Mouse (Mus musculus) heart, adult 11 months (tissue): ENCODE measurements around the gene Gpr155.

Experiments
- DNase-seq: peaks from one replicate; pipeline ENCODE4 v3.0.0; 2022

The Gpr155 gene

DNA sequence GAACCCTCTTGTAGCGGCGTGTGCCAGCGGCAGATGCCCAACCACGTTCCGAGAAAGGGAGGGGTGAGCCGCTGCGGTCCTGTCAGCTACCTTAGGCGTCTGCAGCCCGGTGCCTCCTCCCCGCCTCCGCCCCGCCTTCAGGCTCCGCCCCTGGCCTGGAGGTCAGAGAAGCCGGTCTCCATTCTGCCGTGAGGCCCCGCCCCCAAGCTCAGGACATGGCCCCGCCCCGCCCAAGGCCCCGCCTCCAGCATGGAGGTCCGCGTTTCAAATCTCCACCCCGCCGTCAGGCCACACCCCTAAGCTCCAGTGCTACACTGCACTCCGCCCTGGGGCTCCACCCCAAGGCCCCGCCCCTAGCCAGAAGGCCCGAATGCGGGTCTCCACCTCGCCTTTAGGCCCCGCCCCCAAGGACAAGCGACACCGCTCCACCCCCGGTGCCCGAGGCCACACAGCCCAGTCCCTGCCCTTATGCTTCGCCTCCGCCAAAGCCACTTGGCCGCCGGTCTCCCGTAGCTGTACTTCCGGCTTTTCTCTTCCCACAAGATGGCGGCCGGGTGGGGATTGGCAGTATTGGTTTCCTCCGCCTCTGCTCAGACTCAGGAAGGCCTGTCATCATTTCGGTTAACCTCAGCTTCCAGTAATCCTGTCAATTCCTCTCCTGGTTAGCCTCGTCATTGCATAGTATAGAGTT, at the start of gene Gpr155:
Gpr155 (minus strand) TSS at position 217 of the 691 bp plus-strand sequence.
- DNase-seq: peak; percentile 100

DNA sequence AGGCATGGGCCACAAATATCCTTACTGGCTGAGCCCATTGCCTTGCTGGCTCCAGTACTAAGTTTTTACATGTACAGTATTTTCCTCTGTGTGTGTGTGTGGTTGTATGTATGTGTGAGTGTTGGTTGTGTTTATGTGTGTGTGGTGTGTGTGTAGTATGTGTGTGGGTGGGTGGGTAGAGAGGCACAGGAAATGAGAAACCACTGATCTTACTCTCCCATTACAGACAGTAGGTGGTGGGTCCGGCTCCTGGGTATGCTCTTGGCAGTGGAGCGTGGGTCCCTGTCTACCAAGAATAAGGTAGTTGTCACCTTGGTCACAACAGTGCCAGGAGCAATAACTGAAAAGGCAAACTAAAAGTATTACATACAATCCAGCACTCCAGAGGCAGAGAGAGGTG, 49.5 kb upstream of the Gpr155 start:
- peak; percentile 29 for DNase-seq

DNA sequence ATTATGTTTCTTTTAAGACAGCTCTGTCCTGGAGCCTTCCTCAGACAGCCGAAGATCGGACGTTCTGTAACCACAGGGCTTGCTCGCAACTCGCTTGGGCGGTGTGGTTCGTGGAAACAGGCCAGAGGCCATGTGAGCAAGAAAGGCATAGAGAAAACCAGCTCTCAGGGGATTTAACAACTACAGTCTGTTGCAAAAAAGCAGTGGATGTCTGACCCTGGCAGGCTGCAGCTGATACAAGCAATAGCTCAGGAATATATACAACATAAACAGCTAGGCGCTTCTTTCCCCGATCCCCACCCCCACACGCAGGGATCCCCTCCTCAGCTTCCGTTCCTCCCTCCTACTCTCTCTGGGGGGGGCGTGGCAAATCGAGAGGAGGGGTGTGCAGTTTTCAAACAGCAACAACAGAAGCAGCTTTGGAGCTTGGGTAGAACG, 45.6 kb upstream of the Gpr155 start:
- DNase-seq: peak; percentile 90

DNA sequence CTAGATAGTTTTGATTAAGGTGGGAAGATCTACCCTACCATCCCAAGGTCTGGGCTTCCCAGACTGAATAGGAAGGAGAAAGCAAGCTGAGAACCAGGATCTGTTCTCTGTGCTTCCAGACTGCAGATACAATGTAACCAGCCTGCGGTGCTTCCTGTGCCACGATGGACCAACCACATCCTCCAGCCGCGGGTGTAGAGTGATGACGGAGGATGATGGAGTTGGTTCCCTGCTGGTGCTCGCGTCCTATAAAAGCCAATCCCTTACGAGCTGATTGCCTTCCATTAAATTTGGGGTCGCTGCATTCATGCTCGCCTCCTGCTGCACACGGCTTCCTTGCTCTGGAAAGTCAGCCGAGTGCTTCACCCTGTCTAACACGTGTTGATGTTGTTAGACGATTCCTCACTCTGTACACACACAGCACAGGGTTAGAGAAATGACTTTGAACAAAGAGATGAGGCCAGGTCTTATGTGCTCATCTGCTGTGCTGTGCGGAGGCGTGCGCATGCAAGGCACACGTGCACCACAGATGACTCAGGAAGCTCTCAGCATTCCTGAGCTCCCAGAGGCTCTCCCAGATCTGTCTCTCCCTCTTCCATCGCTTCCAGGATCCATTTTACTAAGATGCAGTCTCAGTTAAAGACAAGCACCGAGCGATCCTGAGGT, 42.6 kb upstream of the Gpr155 start:
- DNase-seq: peak; percentile 95

DNA sequence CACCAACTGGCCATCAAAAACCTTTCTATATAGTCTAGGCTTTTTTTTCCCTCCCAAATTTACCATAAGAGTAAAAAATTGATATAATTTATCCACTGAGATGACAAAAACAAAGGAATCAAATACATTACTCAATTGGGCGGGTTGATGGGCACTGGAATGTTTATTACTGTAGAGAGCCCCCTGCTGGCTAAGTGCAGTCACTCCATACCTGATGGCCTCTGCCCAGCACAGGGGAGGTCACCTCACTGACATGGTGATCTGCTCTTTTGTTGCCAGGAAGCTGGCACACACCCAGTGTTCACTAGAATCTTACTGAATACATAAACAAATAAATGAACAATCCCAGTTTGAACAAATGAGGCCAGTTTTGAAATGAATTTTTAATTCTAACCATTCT, 40.9 kb upstream of the Gpr155 start:
- DNase-seq: peak; percentile 91

DNA sequence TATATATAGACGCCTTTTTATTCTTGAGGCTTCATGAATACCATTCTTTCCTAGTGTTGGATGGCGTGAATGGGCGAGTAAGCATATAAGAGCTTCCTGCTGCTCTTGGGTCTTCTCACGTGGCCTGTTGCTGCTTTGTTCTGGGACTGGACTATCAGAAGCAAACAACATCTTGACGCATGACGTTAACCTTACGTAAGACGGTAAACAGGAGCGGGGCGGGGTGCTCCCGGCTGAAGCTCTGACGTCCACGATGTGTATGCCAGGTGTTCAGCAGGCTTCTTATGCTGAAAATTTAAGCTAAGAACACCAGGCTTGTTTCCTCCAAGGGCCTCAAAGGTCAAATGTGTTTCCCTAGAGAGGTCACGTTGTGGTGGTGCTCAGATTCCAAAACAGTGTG, 39.5 kb upstream of the Gpr155 start:
- DNase-seq: peak; percentile 85

DNA sequence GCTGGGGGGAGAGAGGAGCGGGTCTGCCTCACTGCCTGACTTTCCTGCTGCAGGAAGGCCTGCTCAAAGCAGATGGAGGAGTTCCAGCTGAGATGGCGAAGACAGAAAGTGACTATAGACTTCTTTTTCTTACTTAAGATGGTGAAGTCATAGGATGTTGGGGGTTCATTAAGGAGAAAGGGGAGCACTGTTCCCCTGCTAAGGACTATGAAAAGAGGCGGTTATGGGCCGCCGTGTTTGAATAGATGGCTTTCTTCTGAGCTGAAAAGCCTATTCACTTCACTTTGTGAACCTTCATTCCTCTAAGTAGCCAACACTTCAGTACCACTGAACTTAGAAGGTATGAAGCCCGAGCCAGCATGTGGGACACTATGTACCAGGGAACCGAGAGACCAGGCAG, 33.4 kb upstream of the Gpr155 start:
- DNase-seq: peak; percentile 58

DNA sequence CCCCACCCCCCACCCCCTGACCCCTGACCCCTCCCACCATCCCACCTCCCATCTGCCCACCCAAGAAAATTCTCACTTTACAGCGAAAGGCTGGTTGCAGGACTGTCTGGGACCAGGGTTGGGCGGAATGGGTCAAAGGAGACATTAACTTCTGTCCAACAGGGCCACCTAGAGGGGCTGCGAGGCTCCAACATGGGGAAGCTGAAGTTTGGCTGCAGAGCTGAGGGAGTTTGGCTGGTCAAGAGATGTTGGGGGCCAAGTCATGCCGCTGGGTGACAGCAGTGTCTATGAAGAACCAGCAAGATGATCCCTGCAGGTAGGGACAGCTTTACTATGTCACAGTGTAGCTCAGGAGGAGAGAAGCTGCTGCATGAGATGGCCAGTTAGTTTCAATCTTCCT, 32.9 kb upstream of the Gpr155 start:
- peak; percentile 89 for DNase-seq

DNA sequence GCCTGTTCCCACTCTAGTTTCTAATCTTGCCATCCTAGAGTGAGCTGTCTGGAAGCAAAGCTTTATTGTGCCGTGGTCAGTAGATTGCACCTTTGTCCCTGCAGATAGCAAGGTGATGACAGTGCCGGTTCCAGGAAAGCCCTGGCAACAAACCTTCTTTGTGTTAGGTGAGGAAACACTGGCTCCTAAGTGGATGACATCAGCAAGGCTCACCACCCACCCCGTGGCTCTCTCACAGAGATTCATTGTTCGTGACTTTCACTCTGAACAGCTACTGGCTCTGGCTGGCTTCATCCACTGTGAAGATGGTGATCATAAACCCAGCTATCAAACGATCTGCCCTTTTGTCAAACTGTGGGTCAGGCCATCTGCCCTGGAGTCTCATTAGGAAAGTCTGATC, 29.5 kb upstream of the Gpr155 start:
- DNase-seq: peak; percentile 72

DNA sequence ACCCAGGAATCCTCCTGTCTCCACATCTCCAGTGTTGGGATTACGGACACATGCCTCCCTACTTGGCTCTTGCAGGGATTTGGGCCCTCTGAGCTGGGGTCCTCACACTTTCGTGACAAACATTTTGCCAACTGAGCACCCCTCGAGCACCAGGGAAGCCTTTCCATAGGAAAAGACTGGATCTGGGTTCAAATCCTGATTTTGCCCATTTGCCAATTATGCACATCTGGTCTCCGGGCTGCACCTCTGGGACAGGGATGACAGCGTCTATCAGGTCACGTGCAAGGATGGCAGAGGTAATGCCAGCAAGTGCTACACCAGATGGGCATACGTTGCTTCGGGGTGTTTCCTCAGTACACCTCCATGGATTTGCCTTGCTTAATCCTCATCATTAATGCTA, 23.7 kb upstream of the Gpr155 start:
- DNase-seq: peak; percentile 74

DNA sequence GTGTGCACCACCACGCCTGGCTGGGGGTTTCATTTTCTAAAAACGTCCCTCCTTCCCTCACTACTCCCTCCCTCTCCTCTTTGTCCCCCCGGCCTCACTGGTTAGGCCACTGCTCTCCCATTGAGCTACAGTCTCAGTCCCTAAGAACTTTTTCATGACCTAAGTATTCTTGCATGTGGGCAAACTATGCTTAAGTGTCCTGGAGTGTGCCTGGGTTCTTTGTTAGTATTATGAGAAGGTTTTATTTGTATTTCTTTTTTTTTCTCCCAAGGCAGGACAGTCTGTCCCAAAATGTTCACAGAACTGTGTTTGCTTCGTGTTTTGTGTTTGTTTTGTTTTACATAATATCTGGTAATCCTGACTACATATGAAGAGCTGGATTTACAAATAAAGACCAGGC, 21.3 kb upstream of the Gpr155 start:
- no peak for DNase-seq

DNA sequence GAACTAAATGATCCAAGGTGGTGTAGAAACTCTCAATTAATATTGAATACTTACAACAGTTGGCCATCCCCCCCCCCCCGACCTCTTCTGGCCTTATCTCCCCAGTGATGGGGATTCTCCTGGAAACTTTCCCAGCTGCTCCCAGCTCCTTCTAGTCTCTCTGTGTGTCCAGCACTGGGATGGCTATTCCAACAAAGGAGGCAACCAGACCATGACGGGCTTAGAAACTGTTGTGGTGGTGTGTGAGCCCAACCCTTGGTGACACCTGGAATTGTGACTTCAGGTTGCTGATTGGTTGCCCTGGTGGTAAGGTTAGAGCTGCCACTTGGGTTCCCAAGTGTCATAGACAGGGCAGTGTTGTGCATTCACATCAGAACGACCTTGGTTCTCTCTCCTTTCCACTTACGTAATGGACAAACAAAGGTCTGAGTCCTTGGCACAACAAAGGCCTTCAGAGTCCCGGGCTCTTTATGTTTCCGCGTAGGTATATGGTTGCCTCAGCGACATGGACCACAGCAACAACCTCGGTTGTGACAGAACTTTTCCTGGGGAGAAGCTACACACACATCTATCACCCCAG, 20.1 kb upstream of the Gpr155 start:
- DNase-seq: peak; percentile 72

DNA sequence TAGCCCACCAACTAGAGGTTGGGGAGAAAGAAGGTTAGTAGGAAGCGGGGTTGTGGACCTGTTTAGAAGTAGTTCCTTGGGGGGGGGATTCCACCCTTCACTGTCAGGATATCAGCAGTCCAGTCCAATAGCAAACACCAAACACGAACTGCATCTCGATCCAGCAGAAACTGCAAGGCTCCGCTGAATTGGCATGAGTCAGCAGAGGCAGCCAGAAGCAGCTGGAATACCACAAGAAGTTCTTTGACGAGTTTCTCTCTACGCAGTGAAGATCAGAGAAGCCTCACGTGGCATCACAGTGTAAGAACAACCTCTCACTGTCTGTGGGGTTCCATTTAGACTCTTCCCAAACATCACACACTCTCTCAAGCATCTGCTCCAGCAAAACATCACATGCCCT, 18.6 kb upstream of the Gpr155 start:
- peak; percentile 64 for DNase-seq

DNA sequence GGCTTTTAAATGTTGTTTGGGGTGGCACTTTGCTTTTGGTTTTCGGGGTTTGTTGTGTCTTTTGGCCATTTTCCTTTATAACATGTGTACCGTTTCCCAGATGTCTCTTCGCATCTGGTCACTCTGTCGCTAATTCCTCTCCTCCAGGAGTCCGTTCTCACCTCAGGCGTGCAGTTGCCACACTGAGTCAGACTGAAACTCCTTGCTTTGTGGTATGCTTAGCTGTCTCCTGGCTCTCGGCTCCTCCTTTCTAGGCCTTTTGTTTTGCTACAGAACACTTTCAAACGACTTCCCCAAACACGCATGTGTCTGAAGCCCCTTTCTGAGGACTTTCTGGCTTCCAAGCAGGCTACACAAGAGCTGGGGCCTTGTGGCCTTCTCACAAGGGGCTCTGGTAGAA, 18.1 kb upstream of the Gpr155 start:
- no peak for DNase-seq

DNA sequence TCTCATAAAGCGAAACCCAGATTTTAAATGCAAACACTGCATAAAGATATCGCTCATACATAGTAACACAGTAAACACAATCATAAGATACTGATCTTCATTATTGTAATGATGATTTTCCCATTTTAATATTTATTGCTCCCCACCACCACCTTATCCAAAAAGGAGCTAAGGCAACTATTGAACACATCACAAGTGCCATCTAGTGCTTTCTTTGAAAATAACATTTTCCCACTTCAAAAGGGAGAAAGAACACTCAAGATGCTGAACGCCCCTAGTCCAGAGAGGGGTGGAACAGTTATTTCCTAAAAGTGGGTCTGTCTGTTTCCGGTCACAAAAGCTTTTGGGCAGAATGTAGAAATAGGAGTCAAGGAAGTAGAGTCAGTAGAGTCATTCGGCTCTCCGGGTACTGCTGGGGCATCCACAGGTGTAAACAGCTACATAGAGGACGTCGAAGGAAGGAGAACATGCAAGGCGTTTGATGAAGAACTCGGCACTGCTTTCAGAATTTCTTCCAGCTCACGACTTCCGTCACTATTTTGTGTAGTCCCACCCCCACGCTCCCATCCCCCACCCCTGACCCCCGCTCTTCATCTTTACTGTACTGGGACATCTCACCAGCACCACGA, 17.1 kb upstream of the Gpr155 start:
- no peak for DNase-seq

DNA sequence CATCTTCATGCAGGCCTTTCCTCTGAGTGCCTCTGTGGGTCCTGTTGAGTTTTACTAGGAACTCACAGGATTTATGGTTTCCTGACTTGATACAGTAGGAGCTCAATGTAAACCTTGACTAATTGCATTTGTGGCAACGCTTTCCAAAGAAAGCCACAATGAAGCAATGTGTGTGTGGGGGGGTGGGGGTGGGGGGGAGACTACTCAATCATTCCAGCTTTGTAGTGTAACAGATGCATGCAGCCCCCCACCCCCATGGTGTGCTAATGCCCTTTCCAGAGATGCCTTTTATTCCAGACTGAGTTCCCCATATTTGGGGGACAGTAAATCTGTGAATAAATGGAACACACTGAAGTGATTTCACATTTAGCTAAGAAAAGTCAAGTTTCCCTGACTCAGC, 15.3 kb upstream of the Gpr155 start:
- DNase-seq: no peak

DNA sequence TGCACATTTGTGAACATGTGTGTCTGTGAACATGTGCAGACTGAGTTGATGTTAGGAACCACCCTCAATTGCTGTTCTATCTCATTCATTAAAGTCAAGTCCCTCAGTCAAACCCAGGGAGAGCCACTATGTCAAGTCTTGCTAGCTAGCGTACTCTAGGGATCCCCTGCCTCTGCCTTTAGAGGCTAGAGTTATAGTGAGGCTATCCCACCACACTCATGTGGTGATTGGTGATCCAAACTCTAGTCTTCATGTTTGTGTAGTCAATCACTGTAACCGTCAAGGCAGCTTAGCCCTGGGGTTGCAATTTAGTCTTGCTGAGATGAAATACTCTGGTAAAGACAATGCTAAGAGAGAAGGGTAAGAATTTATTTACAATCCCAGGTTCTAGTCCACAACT, 11.1 kb upstream of the Gpr155 start:
- DNase-seq: peak; percentile 52

DNA sequence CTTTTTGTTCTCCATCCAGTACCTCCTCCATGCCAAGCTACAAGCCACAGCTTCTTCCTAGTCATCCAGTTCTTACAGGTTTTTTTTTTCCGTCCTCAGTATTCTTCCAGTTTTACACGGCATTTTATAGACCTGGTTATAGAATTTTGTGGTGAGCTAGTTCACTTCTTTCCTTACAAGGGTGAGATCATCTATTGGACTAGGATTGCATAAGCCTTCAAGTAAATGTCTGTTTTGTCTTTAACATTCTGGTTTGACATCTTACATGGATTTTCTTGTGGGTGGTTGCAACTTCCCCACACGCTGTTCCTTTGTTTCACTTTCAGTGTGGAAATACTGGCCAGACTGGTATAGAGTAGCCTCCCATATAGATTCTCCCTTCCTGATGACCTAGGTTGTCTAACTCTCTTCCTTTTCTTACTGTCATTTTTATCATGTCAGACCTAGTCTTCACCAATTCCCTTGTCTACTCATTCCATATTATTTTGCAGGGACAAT, 10.5 kb upstream of the Gpr155 start:
- DNase-seq: peak; percentile 78

DNA sequence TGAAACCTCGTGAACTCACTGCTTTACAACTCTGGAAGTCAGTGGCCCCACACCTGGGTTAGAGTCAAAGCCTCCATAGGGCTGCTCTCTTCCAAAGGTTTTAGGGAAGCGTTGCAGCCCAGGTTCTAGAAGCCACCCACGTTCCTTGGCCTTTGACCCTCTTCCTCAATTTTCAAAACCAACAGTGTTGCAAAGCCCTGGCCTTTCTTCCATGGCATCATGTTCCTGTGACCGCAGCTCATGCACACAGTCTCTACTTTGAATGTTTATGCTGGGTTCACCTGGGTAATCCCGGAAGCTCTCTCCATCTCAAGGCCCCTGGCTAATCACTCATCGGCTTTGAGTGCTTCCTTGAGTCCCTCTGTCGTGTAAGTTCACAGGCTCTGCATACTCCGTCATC, 9.1 kb upstream of the Gpr155 start:
- peak; percentile 79 for DNase-seq

DNA sequence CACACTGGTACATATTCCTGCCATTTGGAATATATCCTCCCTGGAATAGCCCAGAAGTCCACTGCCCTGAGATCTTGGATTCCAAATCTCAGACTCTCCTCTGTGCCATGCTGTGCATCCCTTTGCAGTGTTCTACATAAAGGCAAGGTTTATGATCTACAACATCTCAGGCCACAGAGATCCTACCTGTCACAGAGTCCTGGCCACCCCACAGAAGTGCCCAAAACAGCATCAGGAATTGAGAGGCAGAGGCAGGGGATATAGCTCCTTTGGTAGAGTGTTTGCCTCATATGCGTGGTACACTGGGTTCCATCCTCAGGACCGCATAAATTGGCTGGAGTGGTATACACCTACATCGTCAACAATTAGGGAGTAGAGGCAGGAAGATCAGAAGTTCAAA, 8.1 kb upstream of the Gpr155 start:
- DNase-seq: peak; percentile 76

DNA sequence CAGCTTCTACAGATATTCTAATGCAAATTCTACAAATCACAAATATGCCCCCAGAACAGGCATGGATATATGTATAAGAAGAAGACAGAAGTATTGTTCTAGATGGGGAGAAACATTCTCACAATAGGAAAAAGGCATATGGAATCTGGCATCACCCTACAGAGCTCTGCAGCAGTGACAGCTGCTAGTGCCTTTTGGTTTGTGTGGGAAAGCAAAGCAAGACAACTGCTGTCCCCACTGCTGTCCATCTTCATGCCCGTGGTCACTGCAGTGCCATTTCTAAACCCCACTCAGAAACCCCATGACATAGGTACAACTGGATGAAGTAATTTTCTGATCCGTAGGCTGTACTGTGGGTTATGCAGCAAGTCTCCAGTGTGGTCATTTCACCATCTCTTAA, 6.4 kb upstream of the Gpr155 start:
- no peak for DNase-seq

DNA sequence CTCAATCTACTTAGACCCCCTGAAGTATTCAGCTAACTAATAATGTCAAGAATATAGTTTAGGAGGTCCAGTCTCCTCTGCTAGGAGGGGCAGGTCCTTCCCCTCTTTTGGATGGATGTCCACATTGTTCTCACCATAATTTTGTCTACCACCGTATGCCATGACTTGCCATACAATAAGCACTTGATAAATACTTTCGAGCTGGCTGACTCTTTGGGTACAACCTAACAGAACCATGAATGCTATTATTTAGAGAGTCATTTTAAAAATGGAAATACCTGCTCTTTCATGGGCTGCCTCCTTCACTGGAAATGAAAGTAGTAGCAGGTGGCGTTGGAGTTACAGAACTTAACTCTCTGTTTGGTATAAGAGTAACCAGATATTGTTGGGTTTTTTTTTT, 3.6 kb upstream of the Gpr155 start:
- peak; percentile 74 for DNase-seq

DNA sequence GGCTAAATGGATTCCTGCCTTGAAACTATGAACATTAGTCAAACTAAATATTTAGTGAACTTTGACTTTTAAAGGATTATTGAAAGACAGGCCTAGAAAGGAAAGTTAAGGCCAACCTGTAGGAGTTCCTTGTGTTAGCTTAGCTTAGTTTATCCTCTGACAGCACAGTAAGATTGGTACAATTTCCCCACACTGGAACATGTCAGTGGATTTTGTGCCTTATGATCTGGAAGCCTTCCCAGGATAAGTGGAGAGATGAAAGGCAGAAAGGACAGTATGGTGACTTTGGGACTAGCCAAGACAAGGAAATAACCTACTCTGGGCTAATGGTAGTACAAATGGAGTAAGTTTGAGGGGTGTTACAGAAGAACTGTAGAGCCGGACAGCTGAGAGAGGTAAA, 1.4 kb upstream of the Gpr155 start:
- peak; percentile 64 for DNase-seq
